18 mouse cellular contexts compared by ENCODE assay signal in genomic region chr14:59836876-59837543, GRCm38 (mm10).
DNase-seq lines count a peak whose midpoint lies in the region; ATAC-seq lines count a peak whose summit lies in the region.
"Had no signal": no experiment of that assay in that cellular context is flagged by ENCODE, and none has a peak within 500 bp of the region (broad histone marks: within the 10 kb centered on the region; RNA-seq: fewer than 3 reads in every experiment).

No protein-coding gene starts in this region.

- ATAC-seq in frontal cortex, adult (ENCODE audit: low TSS enrichment): peak; percentile 66
- ATAC-seq in lung, embryonic 16.5 days (ENCODE audit: low read depth): peak; percentile 48; the same call in 1 of the 2 replicates
- no peak for ATAC-seq in embryonic facial prominence, embryonic 14.5 days (ENCODE audit: low read depth)
- ATAC-seq in midbrain, embryonic 15.5 days (replicated peaks): peak; percentile 37; the same call in 1 of the 2 replicates
- ATAC-seq: CD4-positive, CD25-positive, alpha-beta regulatory T cell, adult 4 months; intestine, postnatal 0 days had no signal

- H3K4me3 ChIP-seq in lung, embryonic 16.5 days (ENCODE audit: low read length): no peak overlapping the region
- H3K4me3 ChIP-seq in embryonic facial prominence, embryonic 14.5 days (ENCODE audit: low read depth, low read length): no peak overlapping the region
- H3K4me3 ChIP-seq in midbrain, embryonic 15.5 days: no peak overlapping the region
- H3K4me3 ChIP-seq: heart, embryonic 13.5 days; megakaryocyte, embryonic 14.5 days had no signal

- WGBS in lung, embryonic 16.5 days: 39% methylated on average over 10 of the region's 10 CpGs
- 30% methylated on average over 10 of the region's 10 CpGs for WGBS in embryonic facial prominence, embryonic 14.5 days
- 41% methylated on average over 10 of the region's 10 CpGs for WGBS in midbrain, embryonic 15.5 days

- no peak overlapping the region for H3K27ac ChIP-seq in lung, embryonic 16.5 days (ENCODE audit: low read length)
- H3K27ac ChIP-seq in embryonic facial prominence, embryonic 14.5 days (replicated peaks; ENCODE audit: low read depth, low read length): no peak overlapping the region
- H3K27ac ChIP-seq in midbrain, embryonic 15.5 days: peak overlapping the region; percentile 23
- H3K27ac ChIP-seq: heart, embryonic 13.5 days had no signal

- H3K27me3 ChIP-seq in lung, embryonic 16.5 days (ENCODE audit: control insufficient read depth, insufficient read depth, low read depth, low read length): no peaks in the 10 kb centered on the region
- H3K27me3 ChIP-seq in embryonic facial prominence, embryonic 14.5 days (replicated peaks; ENCODE audit: control insufficient read depth, insufficient read depth, low read length): no peaks in the 10 kb centered on the region
- no peaks in the 10 kb centered on the region for H3K27me3 ChIP-seq in midbrain, embryonic 15.5 days (replicated peaks)
- H3K27me3 ChIP-seq: heart, embryonic 13.5 days; megakaryocyte, embryonic 14.5 days had no signal

- H3K4me2 ChIP-seq in lung, embryonic 16.5 days (ENCODE audit: low read depth, low read length): no peak overlapping the region
- H3K4me2 ChIP-seq in embryonic facial prominence, embryonic 14.5 days (ENCODE audit: low read depth, low read length): no peak overlapping the region
- no peak overlapping the region for H3K4me2 ChIP-seq in midbrain, embryonic 15.5 days
- H3K4me2 ChIP-seq: heart, embryonic 13.5 days had no signal

- H3K9me3 ChIP-seq in lung, embryonic 16.5 days (ENCODE audit: control insufficient read depth, low read length): no peaks in the 10 kb centered on the region
- no peaks in the 10 kb centered on the region for H3K9me3 ChIP-seq in embryonic facial prominence, embryonic 14.5 days (ENCODE audit: control insufficient read depth, low read length)
- H3K9me3 ChIP-seq in midbrain, embryonic 15.5 days: no peaks in the 10 kb centered on the region
- H3K9me3 ChIP-seq: heart, embryonic 13.5 days; megakaryocyte, embryonic 14.5 days had no signal

- no peaks in the 10 kb centered on the region for H3K36me3 ChIP-seq in lung, embryonic 16.5 days (ENCODE audit: control insufficient read depth, insufficient read depth, low read length)
- no peaks in the 10 kb centered on the region for H3K36me3 ChIP-seq in embryonic facial prominence, embryonic 14.5 days (ENCODE audit: control insufficient read depth, insufficient read depth, low read length)
- 0 out of 2 replicates have a peak, but pooled peaks cover 2% of the 10 kb centered on the region for H3K36me3 ChIP-seq in midbrain, embryonic 15.5 days (replicated peaks)
- H3K36me3 ChIP-seq: heart, embryonic 13.5 days had no signal

- peaks cover 12% of the 10 kb centered on the region for H3K4me1 ChIP-seq in lung, embryonic 16.5 days (replicated peaks; ENCODE audit: control insufficient read depth, insufficient read depth, low read length)
- H3K4me1 ChIP-seq in embryonic facial prominence, embryonic 14.5 days (ENCODE audit: control insufficient read depth, insufficient read depth, low read length): peaks cover 5% of the 10 kb centered on the region
- 0 out of 2 replicates have a peak, but pooled peaks cover 5% of the 10 kb centered on the region for H3K4me1 ChIP-seq in midbrain, embryonic 15.5 days
- H3K4me1 ChIP-seq: megakaryocyte, embryonic 14.5 days had no signal

- no peak for DNase-seq in frontal cortex, postnatal 14 days (ENCODE audit: low spot score in 2 of 2)
- DNase-seq in lung, adult 18-20 months: no peak
- DNase-seq in embryonic facial prominence, embryonic 14.5 days (ENCODE audit: low spot score): peak; percentile 33
- DNase-seq in embryo, embryonic 9.5 days (ENCODE audit: extremely low spot score): no peak
- DNase-seq: adrenal gland, adult 2 months; cerebellum, adult 9-10 months; gastrocnemius, postnatal 36 days; kidney, postnatal 10 days; liver; lung, adult 2 months; thymus, adult 2 months had no signal

- H3K9ac ChIP-seq in lung, embryonic 16.5 days (ENCODE audit: low read length): no peak overlapping the region
- no peak overlapping the region for H3K9ac ChIP-seq in embryonic facial prominence, embryonic 14.5 days (ENCODE audit: low read depth, low read length)
- H3K9ac ChIP-seq in midbrain, embryonic 15.5 days: no peak overlapping the region
- H3K9ac ChIP-seq: heart, embryonic 13.5 days had no signal
